Mouse (Mus musculus): ENCODE measurements around the gene Gfpt1. TPM values are rescaled to one million over a fixed set of nuclear protein-coding genes. Genes with fewer than 3 reads are reported as not detected.
A peak's percentile ranks its signal among the peaks of the same experiment; 100 is the strongest.

Gfpt1 gene
- total and polyA plus RNA-seq, 2 experiments from 2014 or later = 16.5 to 43.0 TPM

DNA sequence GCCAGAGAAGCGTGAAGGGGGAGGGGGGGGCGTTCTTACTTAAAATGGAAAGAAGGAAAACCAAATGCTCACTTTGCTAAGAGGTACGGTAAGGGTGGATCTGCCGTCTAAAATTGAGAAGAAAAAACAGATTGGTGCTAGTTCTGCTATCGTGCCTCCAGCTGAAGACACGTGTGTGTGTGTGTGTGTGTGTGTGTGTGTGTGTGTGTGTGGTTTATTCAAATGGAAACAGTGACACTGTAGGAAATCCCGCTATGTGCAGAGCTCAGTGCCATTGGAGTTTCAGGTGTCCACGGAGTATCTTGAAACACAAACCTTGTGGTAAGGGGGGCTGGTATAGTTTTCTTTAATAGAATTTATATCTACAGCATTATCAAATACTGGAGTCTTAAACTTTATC is 11.5 kb downstream of the Gfpt1 start:
- Histone ChIP-seq H3K9ac (no peak overlapping the region), H3K27ac (ENCODE audit: low read depth, low read length) (no peak overlapping the region), H3K4me3 (ENCODE audit: low read depth, low read length) (no peak overlapping the region), H3K9me3 (ENCODE audit: low read length) (no peaks in the 10 kb centered on the region), H3K4me1 (ENCODE audit: insufficient read depth) (no peaks in the 10 kb centered on the region), H3K27me3 (ENCODE audit: insufficient read depth, low read length) (no peaks in the 10 kb centered on the region), H3K4me2 (ENCODE audit: low read depth) (no peak overlapping the region), H3K36me3 (ENCODE audit: insufficient read depth) (peaks cover 61% of the 10 kb centered on the region)
- no peak for TF ChIP-seq CTCF (IDR thresholded peaks at IDR 0.05; ENCODE audit: low read depth)
- 82% methylated on average over 8 of the region's 8 CpGs for WGBS
- DNase-seq = no peak
- ATAC-seq = no peak

DNA sequence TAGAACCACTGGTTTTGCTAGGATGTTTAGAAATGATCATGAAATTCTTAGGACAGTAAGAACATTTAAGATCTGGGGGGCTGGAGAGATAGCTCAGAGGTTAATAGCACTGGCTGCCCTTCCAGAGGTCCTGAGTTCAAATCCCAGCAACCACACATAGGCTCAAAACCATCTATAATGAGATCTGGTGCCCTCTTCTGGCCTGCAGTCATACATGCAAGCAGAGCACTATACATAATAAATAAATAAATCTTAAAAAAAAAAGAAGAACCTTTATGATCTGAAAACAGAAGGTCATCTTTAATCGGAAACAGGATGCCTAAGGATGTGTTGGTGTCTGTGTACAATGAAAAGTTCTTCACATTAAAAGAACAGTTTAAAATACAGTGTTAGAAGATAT is 17.1 kb downstream of the Gfpt1 start:
- no peak for DNase-seq
- ATAC-seq = no peak
- Histone ChIP-seq H3K9me3 (ENCODE audit: low read length) (no peaks in the 10 kb centered on the region), H3K9ac (no peak overlapping the region), H3K27me3 (ENCODE audit: insufficient read depth, low read length) (no peaks in the 10 kb centered on the region), H3K4me1 (ENCODE audit: insufficient read depth) (no peaks in the 10 kb centered on the region), H3K27ac (ENCODE audit: low read depth, low read length) (no peak overlapping the region), H3K36me3 (ENCODE audit: insufficient read depth) (peaks cover 78% of the 10 kb centered on the region), H3K4me2 (ENCODE audit: low read depth) (no peak overlapping the region), H3K4me3 (ENCODE audit: low read depth, low read length) (no peak overlapping the region)
- peak; percentile 29; the same call in 1 of the 2 replicates for TF ChIP-seq CTCF (IDR thresholded peaks at IDR 0.05; ENCODE audit: low read depth)
- WGBS = 94% methylated on average over 1 of the region's 1 CpGs

DNA sequence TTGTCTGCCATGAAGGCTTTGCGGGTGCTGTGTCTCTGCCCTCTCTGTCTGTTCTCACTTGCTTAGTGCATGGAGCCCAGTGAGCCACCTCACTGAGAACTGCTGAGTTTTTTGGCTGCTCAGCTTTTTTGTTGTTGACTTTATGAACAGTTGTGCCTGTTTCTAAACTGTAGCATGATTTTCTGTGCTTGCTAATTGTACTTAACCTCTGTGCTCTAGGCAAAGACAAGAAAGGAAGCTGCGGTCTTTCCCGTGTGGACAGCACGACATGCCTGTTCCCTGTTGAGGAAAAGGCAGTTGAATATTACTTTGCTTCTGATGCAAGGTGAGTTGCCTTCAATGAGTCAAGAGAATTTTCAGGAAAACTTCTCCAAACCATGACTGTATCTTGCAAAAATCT is 20.9 kb downstream of the Gfpt1 start:
- ATAC-seq (no peak), DNase-seq (no peak)
- no peak overlapping the region for H3K4me3 ChIP-seq (ENCODE audit: low read depth, low read length)
- H3K27me3 ChIP-seq (ENCODE audit: insufficient read depth, low read length) = no peaks in the 10 kb centered on the region
- no peaks in the 10 kb centered on the region for H3K4me1 ChIP-seq (ENCODE audit: insufficient read depth)
- peaks cover 69% of the 10 kb centered on the region for H3K36me3 ChIP-seq (ENCODE audit: insufficient read depth)
- no peaks in the 10 kb centered on the region for H3K9me3 ChIP-seq (ENCODE audit: low read length)
- 96% methylated on average over 4 of the region's 4 CpGs for WGBS
- H3K4me2 ChIP-seq (ENCODE audit: low read depth) = no peak overlapping the region
- TF ChIP-seq CTCF (IDR thresholded peaks at IDR 0.05; ENCODE audit: low read depth) = no peak
- no peak overlapping the region for H3K27ac ChIP-seq (ENCODE audit: low read depth, low read length)
- H3K9ac ChIP-seq = no peak overlapping the region

DNA sequence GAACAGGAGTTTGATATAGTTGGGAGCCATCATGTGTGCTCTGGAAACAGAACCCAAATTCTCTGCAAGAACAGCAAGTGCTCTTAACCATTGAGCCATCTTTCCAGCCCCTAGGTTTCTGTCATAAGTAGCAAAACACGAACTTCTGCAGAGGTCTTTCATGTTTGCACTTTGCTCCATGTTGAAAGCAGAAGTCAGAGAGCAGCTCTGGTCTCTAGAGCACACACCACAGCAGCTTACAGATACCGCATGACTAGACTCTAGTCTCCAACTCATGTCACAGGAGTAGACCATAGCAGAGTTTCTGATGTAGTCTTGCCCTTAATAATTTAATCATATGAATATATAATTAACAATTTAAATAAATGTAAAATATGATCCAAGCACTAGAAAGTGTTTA is 25.6 kb downstream of the Gfpt1 start:
- Histone ChIP-seq H3K4me2 (ENCODE audit: low read depth) (no peak overlapping the region), H3K36me3 (ENCODE audit: insufficient read depth) (peaks cover 66% of the 10 kb centered on the region), H3K4me3 (ENCODE audit: low read depth, low read length) (no peak overlapping the region), H3K9ac (no peak overlapping the region), H3K4me1 (ENCODE audit: insufficient read depth) (no peaks in the 10 kb centered on the region), H3K27ac (ENCODE audit: low read depth, low read length) (no peak overlapping the region), H3K9me3 (ENCODE audit: low read length) (no peaks in the 10 kb centered on the region), H3K27me3 (ENCODE audit: insufficient read depth, low read length) (no peaks in the 10 kb centered on the region)
- TF ChIP-seq CTCF (IDR thresholded peaks at IDR 0.05; ENCODE audit: low read depth) = no peak
- no peak for ATAC-seq
- no peak for DNase-seq
- WGBS = 91% methylated on average over 2 of the region's 2 CpGs

DNA sequence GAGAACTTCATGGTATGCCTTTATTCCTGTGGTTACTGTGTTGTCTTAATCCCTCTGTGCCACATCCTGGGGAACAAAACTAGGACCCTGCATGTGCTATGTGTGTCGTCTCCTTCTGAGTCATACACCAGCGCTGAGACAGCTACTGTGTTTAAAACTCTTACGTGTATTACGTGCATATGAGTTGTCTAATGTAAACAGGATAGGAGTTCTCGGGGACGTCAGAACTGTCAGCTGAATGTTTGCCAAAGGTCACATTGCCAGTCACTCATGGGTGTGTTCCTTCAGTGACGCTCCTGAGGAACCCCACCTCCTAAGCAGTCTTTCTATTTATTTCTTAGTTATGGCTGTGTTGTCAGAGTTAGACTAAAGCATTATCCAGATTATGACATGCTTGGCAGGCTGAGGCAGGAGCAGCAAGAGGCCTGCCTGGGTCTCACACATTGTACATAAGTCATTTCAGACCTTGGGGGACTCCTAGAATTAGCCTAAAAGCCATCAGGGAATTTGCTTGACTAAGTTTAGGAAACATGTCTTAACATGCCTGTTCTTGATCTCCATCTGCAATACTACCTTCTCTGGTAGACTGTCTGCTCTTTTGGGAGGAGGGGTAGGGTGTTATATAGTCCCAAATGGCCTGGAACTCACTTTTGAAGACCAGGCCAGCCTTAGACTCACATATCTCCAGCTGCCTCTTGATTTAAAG is 26.7 kb downstream of the Gfpt1 start:
- Histone ChIP-seq H3K4me2 (ENCODE audit: low read depth) (no peak overlapping the region), H3K4me1 (ENCODE audit: insufficient read depth) (no peaks in the 10 kb centered on the region), H3K9ac (no peak overlapping the region), H3K9me3 (ENCODE audit: low read length) (no peaks in the 10 kb centered on the region), H3K36me3 (ENCODE audit: insufficient read depth) (peaks cover 67% of the 10 kb centered on the region), H3K27ac (ENCODE audit: low read depth, low read length) (no peak overlapping the region), H3K4me3 (ENCODE audit: low read depth, low read length) (no peak overlapping the region), H3K27me3 (ENCODE audit: insufficient read depth, low read length) (no peaks in the 10 kb centered on the region)
- no peak for TF ChIP-seq CTCF (IDR thresholded peaks at IDR 0.05; ENCODE audit: low read depth)
- DNase-seq = no peak
- 91% methylated on average over 7 of the region's 7 CpGs for WGBS
- ATAC-seq = no peak

DNA sequence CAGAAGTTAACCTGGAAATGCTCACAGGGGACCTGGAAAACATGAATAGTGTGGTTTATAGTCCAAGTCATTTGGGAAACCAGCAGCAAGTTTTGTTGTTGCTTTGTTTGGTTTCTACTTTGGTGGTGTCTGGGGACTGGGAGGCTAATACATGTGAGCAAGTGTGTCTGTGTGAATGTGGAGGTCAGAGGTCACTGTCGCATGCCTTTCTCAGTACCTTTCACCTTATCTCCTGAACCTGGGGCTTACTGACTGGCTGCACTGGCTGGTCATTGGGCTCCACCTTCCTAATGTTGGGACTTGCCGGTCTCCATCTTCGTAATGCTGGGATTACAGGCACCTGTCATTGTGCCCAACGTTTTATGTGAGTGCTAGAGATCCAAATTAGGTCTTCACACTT is 28.0 kb downstream of the Gfpt1 start:
- DNase-seq (no peak), ATAC-seq (no peak)
- no peak for TF ChIP-seq CTCF (IDR thresholded peaks at IDR 0.05; ENCODE audit: low read depth)
- H3K4me1 ChIP-seq (ENCODE audit: insufficient read depth) = no peaks in the 10 kb centered on the region
- H3K9ac ChIP-seq = no peak overlapping the region
- H3K27me3 ChIP-seq (ENCODE audit: insufficient read depth, low read length) = no peaks in the 10 kb centered on the region
- H3K9me3 ChIP-seq (ENCODE audit: low read length) = no peaks in the 10 kb centered on the region
- H3K4me3 ChIP-seq (ENCODE audit: low read depth, low read length) = no peak overlapping the region
- peaks cover 56% of the 10 kb centered on the region for H3K36me3 ChIP-seq (ENCODE audit: insufficient read depth)
- H3K4me2 ChIP-seq (ENCODE audit: low read depth) = no peak overlapping the region
- 95% methylated on average over 4 of the region's 4 CpGs for WGBS
- no peak overlapping the region for H3K27ac ChIP-seq (ENCODE audit: low read depth, low read length)

DNA sequence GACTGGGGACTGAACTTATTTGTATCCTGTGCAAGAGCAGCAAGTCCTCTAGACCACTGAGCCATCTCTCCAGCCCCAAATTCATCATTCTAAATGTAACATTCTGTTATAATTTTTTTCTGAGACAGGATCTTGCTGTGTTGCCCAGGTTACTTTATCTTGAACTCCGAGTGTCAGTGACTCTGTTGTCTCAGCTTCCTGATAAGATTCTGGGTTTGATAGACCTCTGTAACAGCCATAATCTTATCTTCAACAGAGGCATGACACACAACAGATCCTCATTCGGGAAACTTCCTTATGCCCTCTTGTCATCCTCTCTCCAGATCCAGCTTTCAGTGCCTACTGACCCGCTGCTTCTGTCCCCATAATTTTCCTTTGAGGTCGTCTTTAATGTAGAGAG is 30.1 kb downstream of the Gfpt1 start:
- no peak for DNase-seq
- Histone ChIP-seq H3K36me3 (ENCODE audit: insufficient read depth) (peaks cover 62% of the 10 kb centered on the region), H3K4me3 (ENCODE audit: low read depth, low read length) (no peak overlapping the region)

More for the DNA sequence above, 30.1 kb downstream of the Gfpt1 start:
- no peak overlapping the region for H3K27ac ChIP-seq (ENCODE audit: low read depth, low read length)
- no peaks in the 10 kb centered on the region for H3K4me1 ChIP-seq (ENCODE audit: insufficient read depth)
- ATAC-seq = no peak
- H3K27me3 ChIP-seq (ENCODE audit: insufficient read depth, low read length) = no peaks in the 10 kb centered on the region
- H3K4me2 ChIP-seq (ENCODE audit: low read depth) = no peak overlapping the region
- 92% methylated on average over 4 of the region's 4 CpGs for WGBS
- H3K9me3 ChIP-seq (ENCODE audit: low read length) = no peaks in the 10 kb centered on the region
- no peak overlapping the region for H3K9ac ChIP-seq
- TF ChIP-seq CTCF (IDR thresholded peaks at IDR 0.05; ENCODE audit: low read depth) = no peak
